Mouse (Mus musculus): ENCODE results near the gene Polr3gl. TPM values are rescaled to one million over a fixed set of nuclear protein-coding genes. Genes with fewer than 3 reads are reported as not detected.

Gene Polr3gl
- polyA plus RNA-seq, 2 experiments, result 11.9 to 51.7 TPM

DNA sequence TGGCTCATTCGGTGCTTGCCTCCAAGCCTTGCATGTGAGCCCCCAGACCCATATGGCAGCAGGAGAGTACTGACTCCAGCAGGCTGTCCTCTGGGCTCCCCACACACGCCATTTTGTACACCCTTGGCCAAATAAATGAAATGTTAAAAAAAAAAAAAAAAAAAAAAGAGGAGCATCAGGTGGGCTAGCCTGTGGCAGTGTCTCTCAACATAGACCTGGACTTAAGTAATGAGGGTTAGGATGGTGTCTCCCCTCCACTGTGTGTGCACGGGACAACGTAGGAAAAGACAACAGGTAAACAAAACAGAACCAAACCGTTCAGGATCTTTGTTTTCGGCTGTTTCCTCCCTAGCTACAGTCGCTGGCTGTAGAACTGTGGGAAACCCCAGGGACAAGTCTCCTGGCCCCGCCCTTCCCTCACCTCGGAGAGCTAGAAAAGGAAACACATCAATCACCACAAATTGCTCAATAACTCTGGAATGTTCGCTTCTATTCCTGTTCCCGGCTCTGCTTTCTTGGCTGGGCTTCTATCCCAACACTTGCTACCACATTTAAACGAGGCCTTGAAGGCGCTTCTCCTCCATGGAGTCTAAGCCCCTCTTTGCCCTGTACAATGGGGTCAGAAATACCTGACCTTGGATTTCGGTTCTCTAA is 17.8 kb downstream of the Polr3gl start:
- peak; percentile 32; the same call in 1 of the 2 replicates for ATAC-seq (ENCODE audit: low FRiP score, low read depth)
- Histone ChIP-seq H3K36me3 (ENCODE audit: control insufficient read depth, insufficient read depth, low read length) (0 out of 2 replicates have a peak, but pooled peaks cover 5% of the 10 kb centered on the region), H3K27ac (replicated peaks; ENCODE audit: low read depth, low read length) (peak overlapping the region; percentile 79), H3K4me1 (ENCODE audit: control insufficient read depth, insufficient read depth, low read length) (peaks cover 12% of the 10 kb centered on the region), H3K9ac (ENCODE audit: low read depth, low read length, severe bottlenecking) (0 out of 2 replicates have a peak overlapping the region, but pooled peaks have one; percentile 13), H3K9me3 (ENCODE audit: control insufficient read depth, low read length) (no peaks in the 10 kb centered on the region), H3K4me3 (replicated peaks; ENCODE audit: low read length) (peak overlapping the region; percentile 14; the same call in 1 of the 2 replicates), H3K27me3 (ENCODE audit: control insufficient read depth, insufficient read depth, low read length) (no peaks in the 10 kb centered on the region), H3K4me2 (replicated peaks; ENCODE audit: low read depth, low read length, severe bottlenecking) (peak overlapping the region; percentile 39; the same call in 1 of the 2 replicates)
- peak; percentile 85 for DNase-seq (ENCODE audit: low spot score)
- no peak for TF ChIP-seq POLR2A (IDR thresholded peaks at IDR 0.05; ENCODE audit: borderline replicate concordance, extremely low read depth, insufficient read depth, insufficient read length)
- 42% methylated on average over 14 of the region's 14 CpGs for WGBS

- Histone ChIP-seq H3K27me3 (ENCODE audit: control insufficient read depth, insufficient read depth, low read length) (no peaks in the 10 kb centered on the region), H3K4me1 (ENCODE audit: control insufficient read depth, insufficient read depth, low read length) (peaks cover 12% of the 10 kb centered on the region), H3K9ac (ENCODE audit: low read depth, low read length, severe bottlenecking) (no peak overlapping the region), H3K4me3 (replicated peaks; ENCODE audit: low read length) (no peak overlapping the region), H3K27ac (replicated peaks; ENCODE audit: low read depth, low read length) (no peak overlapping the region; the same call in 1 of the 2 replicates), H3K36me3 (ENCODE audit: control insufficient read depth, insufficient read depth, low read length) (0 out of 2 replicates have a peak, but pooled peaks cover 5% of the 10 kb centered on the region), H3K4me2 (replicated peaks; ENCODE audit: low read depth, low read length, severe bottlenecking) (no peak overlapping the region), H3K9me3 (ENCODE audit: control insufficient read depth, low read length) (no peaks in the 10 kb centered on the region)
- DNase-seq (ENCODE audit: low spot score) (no peak), ATAC-seq (ENCODE audit: low FRiP score, low read depth) (no peak)
- no peak for TF ChIP-seq POLR2A (IDR thresholded peaks at IDR 0.05; ENCODE audit: borderline replicate concordance, extremely low read depth, insufficient read depth, insufficient read length)
- WGBS, result 90% methylated on average over 8 of the region's 8 CpGs
These were observed 18.6 kb downstream of the Polr3gl start for GRCm38 (mm10) chr3:96575272-96575984.

GRCm38 (mm10) chr3:96573611-96574511 is 20.1 kb downstream of the Polr3gl start:
- Histone ChIP-seq H3K27ac (replicated peaks; ENCODE audit: low read depth, low read length) (no peak overlapping the region), H3K36me3 (ENCODE audit: control insufficient read depth, insufficient read depth, low read length) (0 out of 2 replicates have a peak, but pooled peaks cover 3% of the 10 kb centered on the region), H3K4me1 (ENCODE audit: control insufficient read depth, insufficient read depth, low read length) (peaks cover 12% of the 10 kb centered on the region), H3K9ac (ENCODE audit: low read depth, low read length, severe bottlenecking) (no peak overlapping the region), H3K4me3 (replicated peaks; ENCODE audit: low read length) (no peak overlapping the region), H3K9me3 (ENCODE audit: control insufficient read depth, low read length) (no peaks in the 10 kb centered on the region), H3K4me2 (replicated peaks; ENCODE audit: low read depth, low read length, severe bottlenecking) (no peak overlapping the region), H3K27me3 (ENCODE audit: control insufficient read depth, insufficient read depth, low read length) (no peaks in the 10 kb centered on the region)
- DNase-seq (ENCODE audit: low spot score) (no peak), ATAC-seq (ENCODE audit: low FRiP score, low read depth) (no peak)
- 75% methylated on average over 18 of the region's 19 CpGs for WGBS
- TF ChIP-seq POLR2A (IDR thresholded peaks at IDR 0.05; ENCODE audit: borderline replicate concordance, extremely low read depth, insufficient read depth, insufficient read length), result no peak

DNA sequence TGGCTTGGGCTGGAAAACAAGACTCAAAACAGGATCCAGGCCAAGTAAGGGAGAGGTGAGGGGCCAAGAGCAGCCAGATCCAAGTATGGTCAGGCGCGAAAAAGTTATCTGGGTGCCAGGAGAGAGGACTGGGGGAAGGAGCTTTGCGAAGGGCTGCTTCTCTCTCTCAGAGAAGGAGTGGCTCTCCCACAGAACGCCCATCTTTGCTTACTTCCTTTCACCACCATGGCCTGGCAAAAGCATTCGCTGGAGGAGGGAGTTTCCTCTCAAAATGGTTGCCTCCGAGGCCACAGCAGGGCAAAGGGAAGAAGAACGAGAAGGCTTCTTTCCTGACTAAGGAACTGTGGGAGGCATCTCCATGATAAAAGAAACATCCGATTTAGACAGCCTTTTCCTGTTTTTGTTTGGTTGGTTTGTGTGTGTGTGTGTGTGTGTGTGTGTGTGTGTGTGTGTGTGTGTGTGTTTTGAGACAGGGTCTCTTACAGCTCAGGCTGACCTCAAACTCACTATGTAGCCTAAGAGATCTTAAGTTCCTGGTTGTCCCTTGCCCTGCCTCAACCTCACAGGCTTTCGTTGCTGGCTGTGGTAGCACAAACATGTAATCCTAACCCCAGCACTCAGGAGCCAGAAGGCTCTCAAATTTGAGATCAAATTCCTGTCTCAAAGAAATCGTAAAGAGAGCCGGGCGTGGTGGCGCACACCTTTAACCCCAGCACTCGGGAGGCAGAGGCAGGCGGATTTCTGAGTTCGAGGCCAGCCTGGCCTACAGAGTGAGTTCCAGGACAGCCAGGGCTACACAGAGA is 21.9 kb downstream of the Polr3gl start:
- no peak overlapping the region for H3K27ac ChIP-seq (replicated peaks; ENCODE audit: low read depth, low read length)
- H3K9ac ChIP-seq (ENCODE audit: low read depth, low read length, severe bottlenecking), result no peak overlapping the region
- 84% methylated on average over 16 of the region's 16 CpGs for WGBS

More for the DNA sequence above, 21.9 kb downstream of the Polr3gl start:
- Histone ChIP-seq H3K36me3 (ENCODE audit: control insufficient read depth, insufficient read depth, low read length) (no peaks in the 10 kb centered on the region), H3K4me1 (ENCODE audit: control insufficient read depth, insufficient read depth, low read length) (peaks cover 9% of the 10 kb centered on the region), H3K27me3 (ENCODE audit: control insufficient read depth, insufficient read depth, low read length) (no peaks in the 10 kb centered on the region), H3K4me3 (replicated peaks; ENCODE audit: low read length) (no peak overlapping the region), H3K4me2 (replicated peaks; ENCODE audit: low read depth, low read length, severe bottlenecking) (no peak overlapping the region), H3K9me3 (ENCODE audit: control insufficient read depth, low read length) (no peaks in the 10 kb centered on the region)
- ATAC-seq (ENCODE audit: low FRiP score, low read depth), result no peak
- DNase-seq (ENCODE audit: low spot score), result no peak
- TF ChIP-seq POLR2A (IDR thresholded peaks at IDR 0.05; ENCODE audit: borderline replicate concordance, extremely low read depth, insufficient read depth, insufficient read length), result no peak
